Mouse (Mus musculus) spleen, postnatal 10 days (tissue): ENCODE measurements around the gene Cfap43.
A peak's percentile ranks its signal among the peaks of the same experiment; 100 is the strongest.
"Not testable (repeated sequence)": the region's sequence is repeated elsewhere in the genome, so short reads cannot be mapped to it uniquely, and the experiment has no call there.

Experiments used
- DNase-seq, 2 experiments: peaks; one replicate each; pipeline ENCODE4 v3.0.0; 2021 to 2022; ENCODE audit warnings: low spot score in 2 of 2

Cfap43 gene

GRCm38 (mm10) chr19:47853951-47854795 is 64.9 kb downstream of the Cfap43 start:
- no peak for DNase-seq

GRCm38 (mm10) chr19:47853053-47853452 is 66.0 kb downstream of the Cfap43 start:
- no peak for DNase-seq

GRCm38 (mm10) chr19:47852131-47852530 is 67.0 kb downstream of the Cfap43 start:
- DNase-seq: not testable (repeated sequence)

GRCm38 (mm10) chr19:47849735-47850134 is 69.4 kb downstream of the Cfap43 start:
- no peak for DNase-seq

DNA sequence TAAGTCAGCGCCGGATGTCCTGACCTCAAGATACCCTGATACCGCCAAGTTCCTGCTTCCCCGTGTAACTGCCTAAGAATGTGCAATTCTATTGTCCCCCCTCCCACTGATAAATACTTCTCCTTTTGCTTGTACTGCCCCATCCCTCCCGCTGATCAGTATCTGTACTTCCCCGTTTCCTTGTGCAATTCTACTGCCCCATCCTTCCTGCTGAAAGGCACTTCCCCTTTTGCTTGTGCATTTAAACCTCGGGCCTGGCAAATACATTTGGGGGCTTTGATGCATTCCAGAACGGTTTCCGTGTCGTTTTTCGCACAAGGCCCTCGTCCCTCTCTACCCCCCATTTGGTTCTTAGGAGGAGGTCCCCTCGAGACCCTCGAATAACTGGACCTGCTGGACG is 77.9 kb downstream of the Cfap43 start:
- DNase-seq: not testable (repeated sequence)

- no peak for DNase-seq
These were observed 81.6 kb downstream of the Cfap43 start for GRCm38 (mm10) chr19:47837527-47837901.

- peak in 1 of 2 experiments; percentile 47 for DNase-seq
These were observed 82.2 kb downstream of the Cfap43 start for GRCm38 (mm10) chr19:47836701-47837526.

- DNase-seq: no peak
These were observed 83.3 kb downstream of the Cfap43 start for GRCm38 (mm10) chr19:47835776-47836175.

DNA sequence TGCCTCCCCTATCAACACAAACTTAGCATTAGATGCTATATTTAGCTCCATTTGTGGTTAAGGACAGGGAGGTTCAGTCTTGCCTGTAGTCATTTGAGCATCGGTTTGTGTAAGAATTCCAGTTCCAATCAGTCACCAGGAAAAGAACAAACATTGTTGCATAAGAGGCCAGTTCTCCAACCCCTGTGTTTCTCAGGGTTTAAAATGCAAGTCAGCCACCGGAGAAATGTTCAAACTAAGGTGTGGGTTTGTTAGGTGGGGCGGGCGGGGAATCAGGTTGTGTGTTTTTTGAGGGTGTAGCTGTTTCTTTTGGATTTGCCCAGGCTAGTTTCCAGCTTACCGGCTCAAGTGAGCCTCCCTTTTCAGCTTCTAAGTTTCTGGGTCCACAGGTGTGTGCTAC is 84.5 kb downstream of the Cfap43 start:
- no peak for DNase-seq

DNA sequence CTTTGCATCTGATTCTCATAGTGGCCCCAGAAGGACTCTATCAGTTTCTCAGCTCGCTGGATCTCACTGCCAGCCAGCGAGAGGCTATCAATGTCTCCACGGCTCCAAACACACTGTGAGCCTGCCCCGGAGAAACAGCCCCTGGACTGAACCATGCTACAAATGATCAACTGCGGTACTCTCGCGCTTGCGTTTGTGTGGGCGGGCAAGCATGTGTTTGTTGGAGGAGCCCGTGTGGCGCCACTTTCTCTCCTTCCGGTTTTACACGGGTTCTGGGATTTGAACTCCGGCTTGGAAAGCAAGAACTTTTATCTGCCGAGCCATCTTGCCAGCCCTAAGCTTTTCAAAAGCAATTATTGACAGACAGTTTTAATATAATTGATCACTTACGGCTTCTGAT is 86.8 kb downstream of the Cfap43 start:
- no peak for DNase-seq

- no peak for DNase-seq
These were observed 88.0 kb downstream of the Cfap43 start for GRCm38 (mm10) chr19:47831111-47831510.

GRCm38 (mm10) chr19:47829913-47830450 is 89.1 kb downstream of the Cfap43 start:
- no peak for DNase-seq

GRCm38 (mm10) chr19:47824026-47824425 is 95.1 kb downstream of the Cfap43 start:
- no peak for DNase-seq

DNA sequence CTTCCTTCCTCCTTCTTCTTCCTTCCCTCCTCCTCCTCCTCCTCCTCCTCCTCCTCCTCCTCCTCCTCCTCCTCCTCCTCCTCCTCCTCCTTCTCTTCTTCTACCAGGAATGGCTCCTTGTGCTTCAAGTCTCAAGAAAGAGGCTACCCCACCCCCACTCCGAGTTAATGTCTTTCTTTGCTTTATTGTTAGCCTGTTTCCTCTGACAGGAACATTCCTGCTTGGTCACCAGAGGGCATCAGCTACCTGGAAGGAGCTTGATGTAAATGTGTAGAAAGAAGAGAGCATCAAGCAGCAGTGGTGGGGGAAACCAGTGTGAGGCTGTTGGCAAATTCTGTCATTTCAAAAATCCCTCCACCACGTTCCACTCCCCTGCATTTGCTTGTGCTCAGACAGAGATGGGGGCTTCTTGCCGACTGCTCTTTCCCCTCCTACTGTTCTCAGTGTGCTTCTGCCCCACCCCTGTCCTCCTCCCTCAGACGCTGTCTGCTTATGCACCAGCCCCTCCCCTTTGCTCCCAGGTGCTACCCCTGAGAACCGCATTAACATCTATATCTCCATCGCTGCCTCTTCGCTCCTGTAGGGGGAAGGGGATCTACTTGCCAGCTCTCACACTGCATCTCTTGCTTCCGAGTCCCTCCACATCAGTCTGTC is 96.8 kb downstream of the Cfap43 start:
- no peak for DNase-seq

- no peak for DNase-seq
These were observed 97.6 kb downstream of the Cfap43 start for GRCm38 (mm10) chr19:47821494-47821872.

- DNase-seq: peak; percentile 31 to 67
These were observed 98.1 kb downstream of the Cfap43 start for GRCm38 (mm10) chr19:47820832-47821493.

DNA sequence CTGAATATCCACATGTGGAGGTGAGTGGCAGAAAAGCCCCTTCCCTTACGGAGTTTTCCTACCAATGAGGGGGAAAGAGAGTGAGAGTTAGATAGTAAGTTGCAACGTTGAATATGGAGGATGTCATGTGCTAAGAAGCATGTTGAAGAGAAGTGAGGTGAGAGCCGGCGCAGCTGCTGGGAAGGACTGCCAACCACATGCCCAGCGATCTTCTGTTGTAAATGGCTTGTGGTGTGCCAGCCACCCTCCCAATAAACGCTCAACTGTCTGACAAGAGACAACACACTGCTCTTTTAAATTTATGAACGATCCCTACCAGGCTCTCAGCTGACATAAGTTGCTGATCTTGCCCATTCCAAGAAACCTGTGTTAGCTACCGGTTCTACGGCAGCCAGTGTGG is 101.4 kb downstream of the Cfap43 start:
- DNase-seq: no peak

GRCm38 (mm10) chr19:47814721-47815120 is 104.4 kb downstream of the Cfap43 start:
- no peak for DNase-seq

DNA sequence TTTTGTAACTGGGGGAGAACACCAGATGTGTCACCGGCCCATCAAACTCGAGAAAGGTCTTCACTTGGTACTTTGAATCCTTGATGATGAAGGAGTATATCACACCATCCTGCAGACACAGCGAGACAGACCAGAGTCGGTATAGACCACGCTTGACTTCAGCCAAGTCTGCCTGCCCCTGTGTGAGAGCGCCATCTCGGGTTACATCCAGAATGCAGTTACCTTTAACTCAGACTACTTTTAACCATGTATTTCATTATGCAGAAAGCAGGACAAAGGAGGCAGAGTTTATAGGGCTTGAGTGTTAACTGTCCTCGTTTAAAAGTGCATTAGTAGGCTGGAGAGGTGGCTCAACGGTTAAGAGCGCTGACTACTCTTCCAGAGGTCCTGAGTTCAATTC is 107.0 kb downstream of the Cfap43 start:
- DNase-seq: peak in 1 of 2 experiments; percentile 7

GRCm38 (mm10) chr19:47798583-47798982 is 120.5 kb downstream of the Cfap43 start:
- no peak for DNase-seq

DNA sequence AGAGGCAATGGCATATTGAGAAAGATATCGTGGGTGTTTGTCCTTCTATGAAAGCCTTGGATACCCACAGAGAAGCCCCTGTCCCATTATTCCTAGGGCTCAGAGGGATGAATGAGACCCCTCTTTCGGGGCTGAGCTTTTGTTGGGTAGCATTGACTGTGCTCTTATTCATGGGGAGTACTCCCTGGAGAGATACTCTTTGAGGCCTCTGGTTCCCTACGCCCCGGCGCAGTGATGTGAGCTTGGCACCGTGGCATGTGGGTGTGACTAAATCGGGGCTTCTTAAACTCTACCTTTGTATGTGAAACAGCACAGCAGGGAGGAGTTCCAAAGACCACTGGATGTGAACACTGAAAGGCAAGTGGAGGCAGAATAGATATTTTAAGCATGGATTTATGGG is 122.4 kb downstream of the Cfap43 start:
- no peak for DNase-seq
